8 mouse cellular contexts compared by ENCODE assay signal in genomic region chr5:117240761-117241322, GRCm38 (mm10). TPM values are rescaled to one million over a fixed set of nuclear protein-coding genes. Genes with fewer than 3 reads are reported as not detected.
DNase-seq lines count a peak whose midpoint lies in the region; ATAC-seq and TF ChIP-seq lines count a peak whose summit lies in the region.

No protein-coding gene starts in this region.

- peak overlapping the region; percentile 43 for H3K4me3 ChIP-seq in heart, adult 2 months
- peak overlapping the region; percentile 42 for H3K4me3 ChIP-seq in kidney, postnatal 0 days (replicated peaks; ENCODE audit: low read depth, low read length)
- no peak overlapping the region; the same call in 1 of the 2 replicates for H3K4me3 ChIP-seq in liver, embryonic 13.5 days (replicated peaks)

- H3K79me2 ChIP-seq in heart, adult 2 months (replicated peaks; ENCODE audit: control insufficient read depth, insufficient read depth, low read length): no peaks in the 10 kb centered on the region

- TF ChIP-seq EP300 in heart, adult 2 months (IDR thresholded peaks at IDR 0.05; ENCODE audit: insufficient read depth, low read depth, low read length): no peak

- peak overlapping the region; percentile 84 for H3K4me2 ChIP-seq in kidney, postnatal 0 days (ENCODE audit: low read length)
- H3K4me2 ChIP-seq in liver, embryonic 13.5 days: peak overlapping the region; percentile 32; the same call in 1 of the 2 replicates

- no peak for TF ChIP-seq CTCF in heart, adult 2 months (IDR thresholded peaks at IDR 0.05)
- no peak for TF ChIP-seq CTCF in kidney, postnatal 0 days (IDR thresholded peaks at IDR 0.05; ENCODE audit: low read depth)

- H3K4me1 ChIP-seq in heart, adult 2 months (ENCODE audit: control insufficient read depth, insufficient read depth, low read length): no peaks in the 10 kb centered on the region
- no peaks in the 10 kb centered on the region for H3K4me1 ChIP-seq in kidney, postnatal 0 days (replicated peaks; ENCODE audit: insufficient read depth, low read length)
- H3K4me1 ChIP-seq in liver, embryonic 13.5 days (replicated peaks): peaks cover 6% of the 10 kb centered on the region; the same call in 1 of the 2 replicates

- no peaks in the 10 kb centered on the region for H3K36me3 ChIP-seq in heart, adult 2 months (ENCODE audit: control insufficient read depth, insufficient read depth, low read length)
- no peaks in the 10 kb centered on the region for H3K36me3 ChIP-seq in kidney, postnatal 0 days (ENCODE audit: insufficient read depth, low read length)
- peaks cover 79% of the 10 kb centered on the region for H3K36me3 ChIP-seq in liver, embryonic 13.5 days

- peak; percentile 62 for ATAC-seq in frontal cortex, adult (ENCODE audit: low TSS enrichment)
- no peak for ATAC-seq in kidney, postnatal 0 days (replicated peaks; ENCODE audit: low FRiP score, low read depth)
- ATAC-seq in liver, embryonic 13.5 days (ENCODE audit: low read depth): no peak

- WGBS in heart, adult 2 months: 18% methylated on average over 32 of the region's 32 CpGs
- 5% methylated on average over 32 of the region's 32 CpGs for WGBS in kidney, postnatal 0 days
- WGBS in liver, embryonic 13.5 days (ENCODE audit: insufficient replicate concordance): 70% methylated on average over 32 of the region's 32 CpGs

- H3K27me3 ChIP-seq in heart, adult 2 months (ENCODE audit: control insufficient read depth, insufficient read depth, low read length): no peaks in the 10 kb centered on the region
- no peaks in the 10 kb centered on the region for H3K27me3 ChIP-seq in kidney, postnatal 0 days (ENCODE audit: insufficient read depth, low read length)
- no peaks in the 10 kb centered on the region for H3K27me3 ChIP-seq in liver, embryonic 13.5 days

- H3K27ac ChIP-seq in heart, adult 2 months: peak overlapping the region; percentile 36; the same call in 1 of the 2 replicates
- H3K27ac ChIP-seq in kidney, postnatal 0 days: no peak overlapping the region
- no peak overlapping the region for H3K27ac ChIP-seq in liver, embryonic 13.5 days

- peak overlapping the region; percentile 64 for H3K9ac ChIP-seq in heart, adult 2 months (ENCODE audit: low read depth, low read length)
- peak overlapping the region; percentile 52 for H3K9ac ChIP-seq in kidney, postnatal 0 days (ENCODE audit: low read depth, low read length)
- no peak overlapping the region for H3K9ac ChIP-seq in liver, embryonic 13.5 days

- intact Hi-C loops in heart, adult 2 months (cut with DNase I): no loop called here
- intact Hi-C loops in heart, postnatal 25 days (cut with DNase I): no loop called here

- peak; percentile 14 to 40 for DNase-seq in heart, adult 2 months
- DNase-seq in heart, postnatal 25 days (ENCODE audit: low spot score): no peak
- peak; percentile 70 for DNase-seq in cerebellum, adult 9-10 months
- peak; percentile 50 for DNase-seq in kidney, postnatal 0 days (ENCODE audit: low spot score)
- no peak for DNase-seq in liver, embryonic 13.5 days
- peak; percentile 67 for DNase-seq in right cerebral cortex, postnatal 25 days
- no peak for DNase-seq in adrenal gland, postnatal 10 days

- no peaks in the 10 kb centered on the region for H3K9me3 ChIP-seq in kidney, postnatal 0 days (replicated peaks; ENCODE audit: low read length)
- H3K9me3 ChIP-seq in liver, embryonic 13.5 days (replicated peaks): no peaks in the 10 kb centered on the region

- TF ChIP-seq POLR2A in heart, adult 2 months (IDR thresholded peaks at IDR 0.05; ENCODE audit: insufficient read depth, low read depth, low read length): no peak

RNA-seq across cellular contexts. Expression of gene Pebp1, which starts 46.6 kb away (rescaled TPM):
- total RNA-seq in heart, adult 2 months (2021): 100 to 1,000 TPM; 412 to 465 TPM
- 402 and 552 TPM in 2 replicates for polyA plus RNA-seq in heart, adult 2 months (2012; rRNA removed)
- 100 to 1,000 TPM; 420 to 434 TPM for total RNA-seq in heart, postnatal 25 days (2021)
- 625 and 668 TPM in 2 replicates for polyA plus RNA-seq in kidney, postnatal 0 days (2015; fragmentation: Nextera tagmentation; extraction: Ambion mirVana)
- polyA plus RNA-seq in liver, embryonic 13.5 days (2015; fragmentation: Nextera tagmentation; extraction: Ambion mirVana): 275 and 276 TPM in 2 replicates
- total RNA-seq in adrenal gland, postnatal 10 days (2021): 100 to 1,000 TPM; 763 to 803 TPM

Comparison
In these comparisons a context has a peak if more than half of its experiments do, and no peak if none do; other contexts are left out.
1. DNase-seq: peak in heart, adult 2 months (2 of 2), cerebellum, adult 9-10 months (single experiment), kidney, postnatal 0 days (single experiment) and right cerebral cortex, postnatal 25 days (single experiment); none in heart, postnatal 25 days (single experiment), liver, embryonic 13.5 days (single experiment) and adrenal gland, postnatal 10 days (single experiment).